Mouse (Mus musculus) monocyte, adult 5-6 weeks (primary cell): ENCODE measurements around the gene Washc2. TPM values are rescaled to one million over a fixed set of nuclear protein-coding genes. Genes with fewer than 3 reads are reported as not detected.
A peak's percentile ranks its signal among the peaks of the same experiment; 100 is the strongest.

ENCODE experiments used
- ATAC-seq: fragments of 153-309, 156-312 bp; replicated peaks from 2 replicates; pipeline ENCODE4 v1.8.0; 2017; ENCODE audit warnings: mild to moderate bottlenecking; ENCODE audit not compliant: low TSS enrichment, insufficient number of reproducible peaks, severe bottlenecking, poor library complexity, low FRiP score
- total RNA-seq: library from RNA; stranded (forward); fragments of 200-1000, 200-491, 200-594 nt; gene quantifications from 3 replicates; pipeline ENCODE4 v1.2.3, GENCODE M21; 2017

Washc2 gene
- total RNA-seq, 1 experiment from 2014 or later, result 85.6 TPM

DNA sequence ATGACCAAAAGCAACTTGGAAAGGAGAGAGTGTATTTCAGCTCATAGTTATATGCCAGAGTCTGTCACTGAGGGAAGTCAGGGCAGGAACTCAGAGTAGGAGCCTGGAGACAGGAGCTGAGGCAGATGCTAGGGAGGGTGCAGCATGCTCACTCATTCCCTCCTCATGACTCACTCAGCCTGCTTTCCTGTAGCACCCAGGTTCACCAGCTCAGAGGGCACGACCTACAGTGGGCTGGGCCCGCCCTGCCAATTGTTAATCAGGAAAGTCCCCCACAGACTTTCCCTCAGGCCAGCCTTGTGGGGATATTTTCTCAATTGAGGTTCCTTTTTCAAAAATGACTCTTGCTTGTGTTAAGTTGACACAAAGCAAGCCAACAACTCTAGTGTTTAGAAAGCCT, 32.5 kb downstream of the Washc2 start:
- no peak for ATAC-seq

DNA sequence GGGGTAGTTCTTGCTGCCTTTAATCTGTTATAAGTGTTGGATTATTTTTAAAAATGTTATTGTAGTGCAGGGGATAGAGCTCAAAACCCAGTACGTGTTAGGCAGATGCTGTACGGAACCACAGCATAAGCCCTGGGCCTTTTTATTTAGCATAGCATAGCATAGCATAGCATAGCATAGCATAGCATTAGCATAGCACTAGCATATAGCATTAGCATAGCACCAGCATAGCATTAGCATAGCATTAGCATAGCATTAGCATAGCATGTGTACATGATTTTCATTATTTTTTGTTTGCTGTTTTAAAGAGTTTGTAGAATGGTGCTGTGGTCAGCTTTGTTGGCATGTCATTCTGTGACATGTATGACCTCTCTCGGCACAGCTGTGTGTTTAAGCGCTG, 51.8 kb downstream of the Washc2 start:
- no peak for ATAC-seq

DNA sequence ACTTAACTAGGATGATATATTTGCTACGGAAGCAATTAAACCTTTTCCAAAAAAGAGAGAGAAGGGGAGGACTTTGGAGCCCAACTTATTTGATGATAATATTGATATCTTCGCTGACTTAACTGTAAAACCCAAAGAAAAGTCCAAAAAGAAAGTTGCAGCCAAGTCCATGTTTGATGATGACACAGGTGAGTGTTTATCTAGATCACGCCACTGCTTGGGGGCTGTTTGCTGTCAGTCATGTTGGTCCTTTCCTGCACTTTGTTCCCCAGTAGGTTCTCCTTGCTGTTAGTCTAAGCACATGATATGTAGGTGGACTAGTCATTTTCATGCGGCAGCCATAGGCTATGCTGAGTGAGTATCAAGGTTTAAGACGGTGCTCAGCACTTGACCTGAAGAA, 52.6 kb downstream of the Washc2 start:
- ATAC-seq, result no peak

DNA sequence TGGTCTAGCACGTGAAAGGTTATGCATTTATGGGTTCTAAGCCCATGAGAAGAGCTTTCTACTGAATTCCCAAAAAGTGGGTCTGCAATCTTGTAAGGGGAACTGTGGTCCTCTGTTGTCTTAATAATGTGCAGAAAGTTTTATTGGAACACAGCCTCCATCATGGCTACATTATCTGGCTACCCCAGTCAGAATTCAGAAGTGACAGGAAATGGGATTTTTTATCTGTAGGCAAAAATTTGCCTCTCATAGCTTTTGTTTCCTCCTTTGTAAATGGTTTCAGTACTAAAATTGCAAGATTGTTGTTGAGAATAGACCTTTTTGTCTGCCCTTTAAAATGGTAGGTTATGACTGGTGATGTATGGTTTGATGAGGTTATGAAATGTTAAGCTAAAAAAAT, 55.0 kb downstream of the Washc2 start:
- no peak for ATAC-seq

DNA sequence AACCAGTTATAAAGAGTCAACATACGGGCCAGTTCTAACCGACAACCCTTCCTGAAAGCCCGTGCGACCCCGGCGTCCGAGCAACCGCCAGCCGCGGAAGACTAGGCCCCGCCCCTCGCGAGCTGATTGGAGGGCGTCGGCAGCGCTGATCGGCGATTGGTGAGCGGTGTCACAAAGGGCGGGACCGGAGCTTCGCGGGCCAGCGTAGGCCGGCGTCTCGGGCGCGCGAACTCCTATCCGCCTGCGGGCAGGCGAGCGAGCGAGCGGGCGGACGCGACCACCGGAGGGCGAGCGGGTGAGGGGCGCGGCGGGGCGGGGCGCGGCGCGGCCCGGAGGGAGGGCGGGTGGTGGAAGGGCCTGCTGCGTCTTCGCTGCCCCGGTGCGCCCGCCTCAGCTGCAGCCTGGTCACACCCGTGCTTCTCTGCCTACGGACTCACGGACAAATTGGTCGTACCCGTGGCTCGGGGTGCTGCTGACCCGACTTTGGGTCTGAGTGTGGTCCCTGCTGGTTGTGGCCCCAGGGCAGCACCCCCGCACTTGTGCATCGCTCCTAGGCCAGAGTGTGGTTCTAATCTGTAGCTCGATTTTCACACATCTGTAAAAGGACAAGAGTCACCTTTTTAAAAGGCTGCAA, 56.3 kb downstream of the Washc2 start, which contains the start of gene Zfand4:
Gene Zfand4, plus strand, starts transcription at position 205 of the 634 bp plus-strand sequence.
- ATAC-seq, result peak; percentile 94

DNA sequence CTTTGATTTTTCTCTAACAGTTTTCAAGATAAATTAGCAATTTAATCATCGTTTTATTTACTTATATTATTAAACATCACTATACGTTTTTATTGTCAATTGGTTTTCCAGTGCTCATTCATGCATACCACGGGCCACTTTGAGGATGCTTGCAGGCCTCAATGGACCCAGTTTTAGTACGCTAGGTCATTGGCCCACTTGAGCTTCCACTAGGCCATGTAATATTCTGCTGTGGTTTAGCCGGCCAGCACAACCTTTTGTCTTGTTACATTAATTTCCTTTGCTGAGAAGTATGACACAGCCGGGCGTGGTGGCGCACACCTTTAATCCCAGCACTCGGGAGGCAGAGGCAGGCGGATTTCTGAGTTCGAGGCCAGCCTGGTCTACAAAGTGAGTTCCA, 57.0 kb downstream of the Washc2 start:
- no peak for ATAC-seq

DNA sequence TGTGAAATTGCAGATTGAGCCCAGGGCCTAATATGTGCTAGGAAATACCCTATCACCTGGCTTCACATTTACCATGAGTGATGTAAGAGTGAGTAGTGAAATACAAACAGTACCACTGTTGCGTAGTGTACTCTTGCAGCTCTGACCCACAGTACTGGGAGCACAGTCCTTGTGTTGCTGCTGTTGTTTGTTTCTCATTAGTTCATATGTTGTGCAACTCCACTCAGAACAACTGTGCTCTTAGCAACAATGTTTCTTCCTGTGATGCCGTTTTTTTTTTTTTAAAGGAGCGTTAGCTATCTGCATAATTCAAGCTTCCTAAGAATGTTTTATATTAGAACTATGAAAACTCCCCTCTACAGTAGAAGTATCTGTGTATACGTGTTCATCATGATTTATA, 57.8 kb downstream of the Washc2 start:
- no peak for ATAC-seq

DNA sequence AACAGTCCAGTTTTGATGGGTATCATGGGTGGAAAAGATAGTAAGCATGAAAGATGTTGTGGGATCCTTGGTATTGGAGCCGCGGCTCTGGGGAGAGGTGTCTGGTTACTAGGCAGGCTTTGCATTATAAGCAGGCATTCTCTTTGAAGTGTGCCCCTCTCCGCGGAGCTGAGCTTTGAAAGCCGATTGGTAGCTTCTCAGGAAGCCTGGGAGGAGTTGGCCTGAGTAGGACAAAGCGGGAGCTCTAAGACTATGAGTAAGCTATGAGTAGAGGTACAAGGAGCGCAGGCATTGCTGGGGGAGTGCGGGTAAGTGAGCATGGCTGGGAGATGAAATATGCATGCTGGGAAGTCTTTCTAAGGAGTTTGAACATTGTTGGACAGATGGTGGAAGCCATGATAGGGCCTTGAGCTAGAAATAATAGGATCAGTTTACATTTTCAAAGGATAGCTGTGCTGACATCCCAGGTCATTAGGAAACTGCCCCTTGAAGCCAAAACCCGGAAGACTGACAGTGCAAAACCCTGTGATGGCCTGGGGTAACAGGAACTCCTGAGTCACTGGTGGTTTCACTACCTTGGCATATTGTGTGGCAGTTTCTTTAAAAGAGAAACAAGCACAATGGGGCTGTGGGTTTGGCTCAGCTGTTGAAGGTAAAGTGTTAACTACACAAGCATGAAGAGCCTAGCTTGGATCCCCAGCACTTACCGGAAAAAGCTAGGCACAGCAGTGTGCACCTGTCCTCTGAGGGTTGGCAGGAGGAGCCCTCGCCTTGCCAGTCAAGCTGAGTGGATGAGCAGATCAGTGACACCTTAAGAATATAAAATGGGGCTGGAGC, 58.7 kb downstream of the Washc2 start:
- ATAC-seq, result 0 out of 2 replicates have a peak, but pooled peaks have one; percentile 14

DNA sequence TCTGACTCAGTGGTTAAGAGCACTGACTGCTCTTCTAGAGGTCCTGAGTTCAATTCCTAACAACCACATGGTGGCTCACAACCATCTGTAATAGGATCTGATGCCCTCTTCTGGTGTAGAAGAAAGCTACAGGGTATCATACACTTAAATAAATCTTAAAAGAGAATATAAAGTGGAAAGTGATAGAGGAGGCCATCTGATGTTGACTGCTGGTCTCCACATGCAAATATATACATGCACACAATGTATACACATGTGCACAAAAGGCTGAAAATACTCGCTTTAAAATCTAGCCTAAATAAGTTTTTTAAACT, 59.2 kb downstream of the Washc2 start:
- no peak for ATAC-seq

DNA sequence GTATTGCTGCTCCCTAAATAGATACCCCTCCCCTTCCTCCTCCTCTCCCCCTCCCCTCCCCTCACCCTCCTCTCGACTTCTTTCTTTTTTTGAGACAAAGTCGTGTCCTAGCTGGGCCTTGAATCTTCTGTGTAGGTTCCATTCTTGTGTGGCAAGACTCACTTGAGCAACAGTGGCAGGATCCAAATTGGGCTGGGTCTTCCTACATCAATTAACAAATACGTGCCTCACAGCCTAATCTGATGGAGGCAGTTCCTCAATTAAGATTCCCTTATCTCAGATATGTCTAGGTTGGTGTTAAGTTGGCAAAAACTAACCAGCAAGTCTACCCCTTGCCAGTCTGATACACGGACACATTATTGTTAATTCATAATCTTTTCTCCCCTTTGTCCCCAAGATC, 67.9 kb downstream of the Washc2 start:
- ATAC-seq, result no peak

DNA sequence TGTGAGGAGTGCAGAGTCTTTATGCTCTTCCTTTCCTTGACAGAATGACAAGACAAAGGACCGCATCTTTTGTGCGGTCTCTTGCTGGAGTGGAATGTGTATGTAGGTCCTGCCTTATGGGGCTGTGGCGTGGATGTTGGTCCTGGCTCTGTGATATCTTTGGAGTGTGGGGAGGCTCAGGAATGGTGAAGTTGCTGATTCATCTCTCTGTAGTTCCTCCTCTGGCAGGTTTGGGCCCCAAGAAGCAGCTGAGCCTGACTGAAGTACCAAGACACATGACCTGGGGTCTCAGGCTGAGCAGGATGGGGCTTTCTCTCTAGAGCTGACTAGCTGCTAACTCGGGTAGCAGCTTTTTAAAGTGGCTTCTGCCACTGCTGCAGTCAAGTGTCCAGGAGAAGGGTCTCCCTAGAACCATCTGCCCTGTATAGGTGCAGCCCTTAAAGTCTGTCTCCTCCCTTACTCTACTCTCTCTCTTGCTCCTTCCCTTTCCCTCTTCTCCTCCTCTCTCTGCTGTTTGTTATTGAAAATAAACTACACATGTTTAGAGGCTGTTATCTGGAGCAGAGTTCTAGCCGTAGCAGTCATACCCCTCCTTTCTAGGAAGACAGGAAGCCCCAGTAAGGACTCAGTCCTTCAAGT, 71.0 kb downstream of the Washc2 start:
- no peak for ATAC-seq

DNA sequence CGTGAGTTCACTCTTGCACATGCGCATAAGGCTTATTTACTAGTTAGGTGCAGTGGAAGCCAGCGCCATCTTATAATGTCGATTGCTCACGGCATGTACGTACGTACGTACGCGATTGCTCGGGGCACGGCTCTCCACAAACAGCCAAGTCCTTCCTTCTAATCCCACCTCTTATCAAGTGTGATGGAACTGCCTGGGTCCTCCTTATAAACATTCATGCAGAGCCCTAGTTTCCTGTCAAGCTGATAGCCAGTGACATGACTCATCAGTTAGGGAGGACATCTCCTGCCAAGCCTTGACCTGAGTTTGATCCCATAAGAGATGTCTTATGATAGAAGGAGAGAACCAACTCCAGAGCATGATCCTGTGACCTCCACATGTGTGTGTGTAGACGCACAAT, 73.2 kb downstream of the Washc2 start:
- no peak for ATAC-seq

DNA sequence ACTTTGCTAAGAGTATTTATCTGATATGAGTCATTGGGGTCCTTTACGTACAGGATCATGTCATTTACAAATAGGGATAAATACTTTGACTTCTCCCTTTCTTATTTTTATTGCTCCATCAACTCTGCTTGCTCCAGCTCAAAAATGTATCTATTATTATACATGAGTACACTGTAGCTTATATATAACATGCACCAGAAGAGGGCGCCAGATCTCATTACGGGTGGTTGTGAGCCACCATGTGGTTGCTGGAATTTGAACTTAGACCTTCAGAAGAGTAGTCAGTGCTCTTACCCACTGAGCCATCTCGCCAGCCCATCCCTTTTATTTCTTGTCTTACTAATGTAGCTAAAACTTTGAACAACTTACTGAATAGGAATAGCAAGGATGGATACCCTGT, 74.7 kb downstream of the Washc2 start:
- no peak for ATAC-seq

DNA sequence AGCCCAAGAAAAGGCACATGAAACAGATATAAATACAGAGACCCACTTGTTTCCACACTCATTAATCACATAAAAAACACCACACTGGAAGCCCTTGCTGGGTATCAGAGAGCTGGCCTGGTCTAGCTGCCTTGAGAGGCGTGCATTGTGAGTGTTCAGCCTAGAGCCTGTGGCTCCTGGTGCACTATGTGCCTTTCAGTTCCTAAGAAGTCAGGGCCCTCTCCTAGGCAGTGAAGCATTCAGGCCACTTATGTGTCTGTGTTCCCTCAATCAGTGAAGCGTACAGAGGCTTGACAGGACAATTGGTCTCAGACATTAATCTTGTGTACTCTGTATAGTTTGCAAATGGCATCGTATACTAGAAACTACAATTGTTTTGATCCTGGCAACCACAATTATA, 75.4 kb downstream of the Washc2 start:
- no peak for ATAC-seq

DNA sequence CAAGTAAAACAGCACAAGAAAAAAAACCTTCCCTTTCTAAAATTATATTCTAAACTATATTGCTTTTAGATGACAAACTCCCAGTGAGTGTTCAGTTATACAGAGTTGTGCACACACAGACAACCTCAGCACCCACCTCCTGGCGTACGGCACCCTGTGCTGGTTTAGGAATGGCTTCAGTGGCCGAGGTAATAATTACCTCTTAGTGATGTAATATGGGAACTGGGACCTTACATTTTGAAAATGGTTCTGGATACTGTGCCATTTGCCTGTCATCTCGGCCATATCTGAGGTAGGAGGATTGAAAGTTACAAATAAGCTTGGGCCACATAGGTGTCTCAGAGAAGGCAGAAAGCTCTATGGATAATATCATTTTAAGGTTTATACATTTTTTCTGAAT, 78.5 kb downstream of the Washc2 start:
- no peak for ATAC-seq

DNA sequence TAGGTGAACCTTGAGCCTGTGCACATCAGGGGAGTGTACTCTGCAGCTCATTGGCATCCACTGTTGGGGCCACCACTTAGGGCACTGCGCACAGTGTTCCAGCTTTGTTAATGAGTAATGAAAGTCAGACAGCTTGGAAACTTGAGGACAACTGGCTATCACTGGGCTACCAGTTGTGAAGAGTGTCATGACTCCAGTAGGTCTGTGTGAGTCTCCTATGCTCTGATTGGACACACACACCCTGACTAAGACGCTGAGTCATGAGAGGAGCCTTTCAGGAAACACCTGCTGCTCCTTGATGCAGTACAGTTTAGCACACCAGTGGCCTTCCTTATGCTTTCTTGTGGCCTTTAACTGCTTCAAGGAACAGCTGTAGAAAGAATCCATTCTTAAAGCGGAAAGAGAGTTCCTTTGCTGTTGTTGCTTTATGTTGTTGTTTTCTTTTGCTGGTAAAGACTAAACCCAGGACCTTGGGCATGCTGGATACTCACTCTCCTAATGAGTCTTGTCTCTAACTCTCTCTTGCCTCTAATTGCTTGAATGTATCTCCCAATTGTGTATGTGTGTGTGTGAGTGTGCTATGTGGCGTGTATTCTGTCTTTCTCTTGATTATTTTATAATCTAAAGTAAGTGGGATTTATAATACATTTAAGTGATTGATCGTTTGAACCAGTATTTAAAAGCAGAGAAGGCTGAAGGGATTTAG, 79.2 kb downstream of the Washc2 start:
- ATAC-seq, result no peak

DNA sequence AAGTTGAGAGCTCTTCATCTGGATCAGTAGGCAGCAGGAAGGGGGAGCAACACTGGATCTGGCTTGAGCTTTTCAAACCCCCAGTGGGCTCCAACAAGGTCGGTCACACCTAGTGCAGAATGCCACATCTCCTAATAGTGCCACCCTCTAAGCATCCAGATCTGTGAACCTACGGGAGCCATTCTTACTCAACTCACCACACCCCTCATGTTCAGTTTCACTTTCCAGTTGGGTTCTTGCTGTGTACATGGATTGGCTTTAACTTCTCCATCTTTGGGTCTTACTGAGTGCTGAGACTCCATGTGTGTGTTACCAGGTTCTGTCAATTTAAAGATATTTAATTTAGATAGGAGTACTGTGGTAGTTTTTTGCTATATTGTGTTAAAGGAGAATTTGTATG, 103.6 kb downstream of the Washc2 start:
- peak; percentile 63; the same call in 1 of the 2 replicates for ATAC-seq
